Mouse (Mus musculus): ENCODE data around the gene B3gnt9. TPM values are rescaled to one million over a fixed set of nuclear protein-coding genes. Genes with fewer than 3 reads are reported as not detected.
A peak's percentile ranks its signal among the peaks of the same experiment; 100 is the strongest.

B3gnt9 gene
- polyA plus RNA-seq, 1 experiment = 0.67 TPM

GRCm38 (mm10) chr8:105264024-105264982 is 9.3 kb upstream of the B3gnt9 start, which contains the start of the genes Tradd and Fbxl8:
Tradd (minus strand) TSS chr8:105264609.
Fbxl8 (plus strand) TSS chr8:105264648.
- TF ChIP-seq CTCF (IDR thresholded peaks at IDR 0.05; ENCODE audit: low read depth, low read length) (no peak), POLR2A (IDR thresholded peaks at IDR 0.05; ENCODE audit: insufficient read depth, low read length) (no peak), EP300 (IDR thresholded peaks at IDR 0.05; ENCODE audit: insufficient read depth, low read depth, low read length) (no peak)
- H3K4me3 ChIP-seq (ENCODE audit: low read depth, low read length) = peak within 1 kb of the TSS; percentile 80
- no peaks in the 10 kb centered on the region for H3K4me1 ChIP-seq (ENCODE audit: control insufficient read depth, insufficient read depth, low read length)
- H3K9me3 ChIP-seq (replicated peaks; ENCODE audit: control insufficient read depth, insufficient read depth, low read length, poor library complexity, severe bottlenecking) = no peaks in the 10 kb centered on the region
- H3K27me3 ChIP-seq (ENCODE audit: control insufficient read depth, insufficient read depth, low read length, poor library complexity, severe bottlenecking) = 0 out of 2 replicates have a peak, but pooled peaks cover 2% of the 10 kb centered on the region
- no peaks in the 10 kb centered on the region for H3K36me3 ChIP-seq (ENCODE audit: control insufficient read depth, insufficient read depth, low read length, poor library complexity, severe bottlenecking)
- H3K9ac ChIP-seq (ENCODE audit: low read depth, poor library complexity, severe bottlenecking) = peak within 1 kb of the TSS; percentile 64
- no peak within 1 kb of the TSS for H3K27ac ChIP-seq (ENCODE audit: insufficient read depth, low read length)

GRCm38 (mm10) chr8:105263244-105263912 is 8.4 kb upstream of the B3gnt9 start:
- 0 out of 2 replicates have a peak, but pooled peaks cover 2% of the 10 kb centered on the region for H3K27me3 ChIP-seq (ENCODE audit: control insufficient read depth, insufficient read depth, low read length, poor library complexity, severe bottlenecking)
- no peak overlapping the region for H3K4me3 ChIP-seq (ENCODE audit: low read depth, low read length)
- peak overlapping the region; percentile 64; the same call in 1 of the 2 replicates for H3K9ac ChIP-seq (ENCODE audit: low read depth, poor library complexity, severe bottlenecking)
- no peak overlapping the region for H3K27ac ChIP-seq (ENCODE audit: insufficient read depth, low read length)
- no peaks in the 10 kb centered on the region for H3K4me1 ChIP-seq (ENCODE audit: control insufficient read depth, insufficient read depth, low read length)
- H3K9me3 ChIP-seq (replicated peaks; ENCODE audit: control insufficient read depth, insufficient read depth, low read length, poor library complexity, severe bottlenecking) = no peaks in the 10 kb centered on the region
- H3K36me3 ChIP-seq (ENCODE audit: control insufficient read depth, insufficient read depth, low read length, poor library complexity, severe bottlenecking) = no peaks in the 10 kb centered on the region
- TF ChIP-seq POLR2A (IDR thresholded peaks at IDR 0.05; ENCODE audit: insufficient read depth, low read length) (no peak), EP300 (IDR thresholded peaks at IDR 0.05; ENCODE audit: insufficient read depth, low read depth, low read length) (no peak), CTCF (IDR thresholded peaks at IDR 0.05; ENCODE audit: low read depth, low read length) (no peak)

- Histone ChIP-seq H3K27ac (ENCODE audit: insufficient read depth, low read length) (no peak overlapping the region), H3K9ac (ENCODE audit: low read depth, poor library complexity, severe bottlenecking) (no peak overlapping the region), H3K36me3 (ENCODE audit: control insufficient read depth, insufficient read depth, low read length, poor library complexity, severe bottlenecking) (no peaks in the 10 kb centered on the region), H3K4me3 (ENCODE audit: low read depth, low read length) (no peak overlapping the region), H3K9me3 (replicated peaks; ENCODE audit: control insufficient read depth, insufficient read depth, low read length, poor library complexity, severe bottlenecking) (no peaks in the 10 kb centered on the region), H3K27me3 (ENCODE audit: control insufficient read depth, insufficient read depth, low read length, poor library complexity, severe bottlenecking) (no peaks in the 10 kb centered on the region), H3K4me1 (ENCODE audit: control insufficient read depth, insufficient read depth, low read length) (no peaks in the 10 kb centered on the region)
- no peak for TF ChIP-seq EP300 (IDR thresholded peaks at IDR 0.05; ENCODE audit: insufficient read depth, low read depth, low read length)
- no peak for TF ChIP-seq POLR2A (IDR thresholded peaks at IDR 0.05; ENCODE audit: insufficient read depth, low read length)
- peak; percentile 4 for TF ChIP-seq CTCF (IDR thresholded peaks at IDR 0.05; ENCODE audit: low read depth, low read length)
These were observed 6.5 kb upstream of the B3gnt9 start for GRCm38 (mm10) chr8:105261326-105261980.

GRCm38 (mm10) chr8:105260371-105261099 is 5.6 kb upstream of the B3gnt9 start:
- no peak for TF ChIP-seq EP300 (IDR thresholded peaks at IDR 0.05; ENCODE audit: insufficient read depth, low read depth, low read length)
- no peak for TF ChIP-seq POLR2A (IDR thresholded peaks at IDR 0.05; ENCODE audit: insufficient read depth, low read length)
- no peak for TF ChIP-seq CTCF (IDR thresholded peaks at IDR 0.05; ENCODE audit: low read depth, low read length)
- H3K9me3 ChIP-seq (replicated peaks; ENCODE audit: control insufficient read depth, insufficient read depth, low read length, poor library complexity, severe bottlenecking) = no peaks in the 10 kb centered on the region
- H3K4me1 ChIP-seq (ENCODE audit: control insufficient read depth, insufficient read depth, low read length) = no peaks in the 10 kb centered on the region
- H3K27me3 ChIP-seq (ENCODE audit: control insufficient read depth, insufficient read depth, low read length, poor library complexity, severe bottlenecking) = no peaks in the 10 kb centered on the region
- no peak overlapping the region for H3K27ac ChIP-seq (ENCODE audit: insufficient read depth, low read length)
- no peak overlapping the region for H3K4me3 ChIP-seq (ENCODE audit: low read depth, low read length)
- H3K36me3 ChIP-seq (ENCODE audit: control insufficient read depth, insufficient read depth, low read length, poor library complexity, severe bottlenecking) = no peaks in the 10 kb centered on the region
- no peak overlapping the region for H3K9ac ChIP-seq (ENCODE audit: low read depth, poor library complexity, severe bottlenecking)

- no peaks in the 10 kb centered on the region for H3K36me3 ChIP-seq (ENCODE audit: control insufficient read depth, insufficient read depth, low read length, poor library complexity, severe bottlenecking)
- H3K9ac ChIP-seq (ENCODE audit: low read depth, poor library complexity, severe bottlenecking) = peak overlapping the region; percentile 32
- TF ChIP-seq CTCF (IDR thresholded peaks at IDR 0.05; ENCODE audit: low read depth, low read length) = peak; percentile 96
- 0 out of 2 replicates have a peak, but pooled peaks have one; percentile 51 for TF ChIP-seq EP300 (IDR thresholded peaks at IDR 0.05; ENCODE audit: insufficient read depth, low read depth, low read length)
- TF ChIP-seq POLR2A (IDR thresholded peaks at IDR 0.05; ENCODE audit: insufficient read depth, low read length) = no peak
- no peaks in the 10 kb centered on the region for H3K9me3 ChIP-seq (replicated peaks; ENCODE audit: control insufficient read depth, insufficient read depth, low read length, poor library complexity, severe bottlenecking)
- H3K4me3 ChIP-seq (ENCODE audit: low read depth, low read length) = peak overlapping the region; percentile 65
- H3K4me1 ChIP-seq (ENCODE audit: control insufficient read depth, insufficient read depth, low read length) = no peaks in the 10 kb centered on the region
- H3K27ac ChIP-seq (ENCODE audit: insufficient read depth, low read length) = no peak overlapping the region
- H3K27me3 ChIP-seq (ENCODE audit: control insufficient read depth, insufficient read depth, low read length, poor library complexity, severe bottlenecking) = no peaks in the 10 kb centered on the region
These were observed 4.9 kb upstream of the B3gnt9 start for GRCm38 (mm10) chr8:105259721-105260320.

All from ES-Bruce4 (cell line).